Mouse (Mus musculus): ENCODE data around the gene Nos1. TPM values are rescaled to one million over a fixed set of nuclear protein-coding genes. Genes with fewer than 3 reads are reported as not detected.

Nos1 gene
- total and polyA plus RNA-seq, 2 experiments from 2014 or later, result 0.05 to 0.53 TPM

- ATAC-seq (ENCODE audit: insufficient read depth, low read depth), result no peak
- WGBS, result 46% methylated on average over 6 of the region's 6 CpGs
- H3K27ac ChIP-seq (ENCODE audit: low read depth), result no peak overlapping the region
- H3K9me3 ChIP-seq (replicated peaks; ENCODE audit: control insufficient read depth, low read length), result no peaks in the 10 kb centered on the region
- no peak for DNase-seq (ENCODE audit: low spot score)
- H3K4me3 ChIP-seq (ENCODE audit: low read depth, low read length), result no peak overlapping the region
- TF ChIP-seq CTCF (IDR thresholded peaks at IDR 0.05; ENCODE audit: low read depth) (no peak), EP300 (IDR thresholded peaks at IDR 0.05; ENCODE audit: low read depth) (no peak)
- H3K9ac ChIP-seq (replicated peaks; ENCODE audit: low read depth, low read length), result no peak overlapping the region
- H3K4me2 ChIP-seq (ENCODE audit: low read depth, low read length), result no peak overlapping the region
- no peaks in the 10 kb centered on the region for H3K4me1 ChIP-seq (ENCODE audit: control insufficient read depth, insufficient read depth)
- no peaks in the 10 kb centered on the region for H3K36me3 ChIP-seq (replicated peaks; ENCODE audit: control insufficient read depth, insufficient read depth, low read length)
- H3K27me3 ChIP-seq (ENCODE audit: control insufficient read depth, insufficient read depth, low read length), result no peaks in the 10 kb centered on the region
These were observed 108.1 kb downstream of the Nos1 start for GRCm38 (mm10) chr5:117888946-117889345.

- H3K4me1 ChIP-seq (ENCODE audit: control insufficient read depth, insufficient read depth), result no peaks in the 10 kb centered on the region
- DNase-seq (ENCODE audit: low spot score), result no peak
- 55% methylated on average over 8 of the region's 8 CpGs for WGBS
These were observed 108.7 kb downstream of the Nos1 start for GRCm38 (mm10) chr5:117889571-117889970.

GRCm38 (mm10) chr5:117890871-117891270 lies 110.0 kb downstream of the Nos1 start:
- H3K4me3 ChIP-seq (ENCODE audit: low read depth, low read length), result no peak overlapping the region
- H3K4me2 ChIP-seq (ENCODE audit: low read depth, low read length), result no peak overlapping the region
- H3K9ac ChIP-seq (replicated peaks; ENCODE audit: low read depth, low read length), result no peak overlapping the region
- no peak overlapping the region for H3K27ac ChIP-seq (ENCODE audit: low read depth)
- H3K27me3 ChIP-seq (ENCODE audit: control insufficient read depth, insufficient read depth, low read length), result no peaks in the 10 kb centered on the region
- H3K9me3 ChIP-seq (replicated peaks; ENCODE audit: control insufficient read depth, low read length), result no peaks in the 10 kb centered on the region
- 49% methylated on average over 8 of the region's 8 CpGs for WGBS
- DNase-seq (ENCODE audit: low spot score) (no peak), ATAC-seq (ENCODE audit: insufficient read depth, low read depth) (no peak)
- TF ChIP-seq CTCF (IDR thresholded peaks at IDR 0.05; ENCODE audit: low read depth), result no peak
- TF ChIP-seq EP300 (IDR thresholded peaks at IDR 0.05; ENCODE audit: low read depth), result no peak
- no peaks in the 10 kb centered on the region for H3K36me3 ChIP-seq (replicated peaks; ENCODE audit: control insufficient read depth, insufficient read depth, low read length)
- no peaks in the 10 kb centered on the region for H3K4me1 ChIP-seq (ENCODE audit: control insufficient read depth, insufficient read depth)

More at GRCm38 (mm10) chr5:117889571-117889970, 108.7 kb downstream of the Nos1 start:
- Histone ChIP-seq H3K27ac (ENCODE audit: low read depth) (no peak overlapping the region), H3K4me3 (ENCODE audit: low read depth, low read length) (no peak overlapping the region), H3K27me3 (ENCODE audit: control insufficient read depth, insufficient read depth, low read length) (no peaks in the 10 kb centered on the region), H3K4me2 (ENCODE audit: low read depth, low read length) (no peak overlapping the region), H3K36me3 (replicated peaks; ENCODE audit: control insufficient read depth, insufficient read depth, low read length) (no peaks in the 10 kb centered on the region), H3K9ac (replicated peaks; ENCODE audit: low read depth, low read length) (no peak overlapping the region), H3K9me3 (replicated peaks; ENCODE audit: control insufficient read depth, low read length) (no peaks in the 10 kb centered on the region)
- TF ChIP-seq EP300 (IDR thresholded peaks at IDR 0.05; ENCODE audit: low read depth) (no peak), CTCF (IDR thresholded peaks at IDR 0.05; ENCODE audit: low read depth) (no peak)
- ATAC-seq (ENCODE audit: insufficient read depth, low read depth), result no peak

- no peaks in the 10 kb centered on the region for H3K9me3 ChIP-seq (replicated peaks; ENCODE audit: control insufficient read depth, low read length)
- no peaks in the 10 kb centered on the region for H3K36me3 ChIP-seq (replicated peaks; ENCODE audit: control insufficient read depth, insufficient read depth, low read length)
- H3K4me1 ChIP-seq (ENCODE audit: control insufficient read depth, insufficient read depth), result no peaks in the 10 kb centered on the region
- H3K4me3 ChIP-seq (ENCODE audit: low read depth, low read length), result no peak overlapping the region
- H3K4me2 ChIP-seq (ENCODE audit: low read depth, low read length), result no peak overlapping the region
- no peaks in the 10 kb centered on the region for H3K27me3 ChIP-seq (ENCODE audit: control insufficient read depth, insufficient read depth, low read length)
- TF ChIP-seq CTCF (IDR thresholded peaks at IDR 0.05; ENCODE audit: low read depth) (no peak), EP300 (IDR thresholded peaks at IDR 0.05; ENCODE audit: low read depth) (no peak)
- no peak overlapping the region for H3K27ac ChIP-seq (ENCODE audit: low read depth)
- ATAC-seq (ENCODE audit: insufficient read depth, low read depth), result no peak
- no peak overlapping the region for H3K9ac ChIP-seq (replicated peaks; ENCODE audit: low read depth, low read length)
- 64% methylated on average over 5 of the region's 5 CpGs for WGBS
- no peak for DNase-seq (ENCODE audit: low spot score)
These were observed 110.7 kb downstream of the Nos1 start for GRCm38 (mm10) chr5:117891545-117891944.

GRCm38 (mm10) chr5:117894050-117894449 lies 113.2 kb downstream of the Nos1 start:
- TF ChIP-seq CTCF (IDR thresholded peaks at IDR 0.05; ENCODE audit: low read depth), result no peak
- TF ChIP-seq EP300 (IDR thresholded peaks at IDR 0.05; ENCODE audit: low read depth), result no peak
- 64% methylated on average over 5 of the region's 5 CpGs for WGBS
- Histone ChIP-seq H3K4me1 (ENCODE audit: control insufficient read depth, insufficient read depth) (no peaks in the 10 kb centered on the region), H3K9ac (replicated peaks; ENCODE audit: low read depth, low read length) (no peak overlapping the region), H3K27ac (ENCODE audit: low read depth) (no peak overlapping the region), H3K4me3 (ENCODE audit: low read depth, low read length) (no peak overlapping the region), H3K36me3 (replicated peaks; ENCODE audit: control insufficient read depth, insufficient read depth, low read length) (no peaks in the 10 kb centered on the region), H3K27me3 (ENCODE audit: control insufficient read depth, insufficient read depth, low read length) (no peaks in the 10 kb centered on the region), H3K4me2 (ENCODE audit: low read depth, low read length) (no peak overlapping the region), H3K9me3 (replicated peaks; ENCODE audit: control insufficient read depth, low read length) (no peaks in the 10 kb centered on the region)
- ATAC-seq (ENCODE audit: insufficient read depth, low read depth), result no peak
- no peak for DNase-seq (ENCODE audit: low spot score)

GRCm38 (mm10) chr5:117898055-117898806 lies 117.4 kb downstream of the Nos1 start:
- Histone ChIP-seq H3K27ac (ENCODE audit: low read depth) (no peak overlapping the region), H3K4me1 (ENCODE audit: control insufficient read depth, insufficient read depth) (no peaks in the 10 kb centered on the region), H3K4me3 (ENCODE audit: low read depth, low read length) (no peak overlapping the region), H3K9me3 (replicated peaks; ENCODE audit: control insufficient read depth, low read length) (no peaks in the 10 kb centered on the region), H3K9ac (replicated peaks; ENCODE audit: low read depth, low read length) (no peak overlapping the region), H3K36me3 (replicated peaks; ENCODE audit: control insufficient read depth, insufficient read depth, low read length) (no peaks in the 10 kb centered on the region), H3K4me2 (ENCODE audit: low read depth, low read length) (peak overlapping the region; percentile 9; the same call in 1 of the 2 replicates), H3K27me3 (ENCODE audit: control insufficient read depth, insufficient read depth, low read length) (no peaks in the 10 kb centered on the region)
- ATAC-seq (ENCODE audit: insufficient read depth, low read depth) (peak; percentile 47), DNase-seq (ENCODE audit: low spot score) (no peak)
- 14% methylated on average over 9 of the region's 9 CpGs for WGBS
- TF ChIP-seq CTCF (IDR thresholded peaks at IDR 0.05; ENCODE audit: low read depth) (no peak), EP300 (IDR thresholded peaks at IDR 0.05; ENCODE audit: low read depth) (no peak)

Data from heart, postnatal 0 days (tissue).